Mouse (Mus musculus): ENCODE measurements around the gene Mydgf.

DNA sequence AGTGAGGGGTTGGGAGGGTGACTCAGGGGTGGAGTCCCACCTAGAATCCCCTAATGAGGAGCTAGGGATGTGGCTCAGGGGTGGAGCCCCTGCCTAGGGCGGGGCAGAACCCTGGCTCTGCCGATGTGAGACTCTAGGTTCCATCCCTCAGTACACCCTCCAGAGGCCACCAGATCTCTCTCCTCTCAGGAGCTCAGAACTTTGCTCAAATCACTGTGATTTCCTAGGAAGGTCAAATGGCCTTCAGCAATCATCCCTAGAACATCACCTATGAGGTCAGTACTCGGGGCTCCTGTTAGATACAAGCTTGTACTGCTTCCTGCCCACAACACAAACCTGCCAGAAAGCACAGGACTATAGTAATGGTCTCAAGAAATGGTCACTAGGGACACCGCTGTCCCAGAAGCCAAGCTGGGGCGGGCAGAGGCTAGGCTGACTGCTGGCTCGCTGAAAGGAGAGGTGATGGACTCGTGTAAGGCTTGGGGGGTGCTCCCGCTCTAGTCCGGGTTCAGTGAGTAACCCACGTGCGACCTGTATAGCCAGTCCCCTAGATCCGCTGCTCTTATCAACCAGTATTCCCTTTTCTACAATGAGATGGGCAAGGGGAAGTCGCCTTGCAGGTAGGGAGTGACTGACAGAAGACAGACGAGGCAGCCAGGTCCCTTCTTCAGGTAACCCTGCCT is 604 bp downstream of the Mydgf start:
- TF ChIP-seq POLR2A (IDR thresholded peaks at IDR 0.05; ENCODE audit: insufficient read depth, low read depth, low read length) (no peak), CTCF (IDR thresholded peaks at IDR 0.05) (no peak), EP300 (IDR thresholded peaks at IDR 0.05; ENCODE audit: insufficient read depth, low read depth, low read length) (no peak)

All from heart, adult 2 months (tissue).